Mouse (Mus musculus) stomach, embryonic 14.5 days (tissue): ENCODE measurements around the gene Epb41l4b. TPM values are rescaled to one million over a fixed set of nuclear protein-coding genes. Genes with fewer than 3 reads are reported as not detected.

ENCODE experiments used
- ATAC-seq: fragments of 200-750 bp; cut with Nextera tagmentation; 2 replicates; pipeline ENCODE4 v1.8.0; 2017; ENCODE audit warnings: low read depth, moderate TSS enrichment; ENCODE audit not compliant: insufficient number of reproducible peaks, insufficient read depth, low FRiP score
- H3K27ac ChIP-seq: fragments of 300-500 bp; sonication (generic); 2 replicates; pipeline ENCODE4 v1.5.1; 2014; ENCODE audit warnings: mild to moderate bottlenecking, low read length, moderate library complexity, mixed read lengths
- H3K27me3 ChIP-seq: fragments of 300-500 bp; sonication (generic); 2 replicates; pipeline ENCODE4 v1.6.1; 2014; ENCODE audit warnings: low read length, control low read depth, mixed read lengths; ENCODE audit not compliant: control insufficient read depth, insufficient read depth
- H3K36me3 ChIP-seq: fragments of 300-500 bp; sonication (generic); 2 replicates; pipeline ENCODE4 v1.6.1; 2014; ENCODE audit warnings: mild to moderate bottlenecking, control low read depth, low read length, moderate library complexity, mixed read lengths; ENCODE audit not compliant: control insufficient read depth, insufficient read depth
- H3K4me1 ChIP-seq: fragments of 300-500 bp; sonication (generic); 2 replicates; pipeline ENCODE4 v1.6.1; 2014; ENCODE audit warnings: low read length, control low read depth, mixed read lengths; ENCODE audit not compliant: control insufficient read depth, insufficient read depth
- H3K4me2 ChIP-seq: fragments of 300-500 bp; sonication (generic); replicated peaks from 2 replicates; pipeline ENCODE4 v1.6.1; 2014; ENCODE audit warnings: low read depth, low read length, control low read depth
- H3K4me3 ChIP-seq: fragments of 300-500 bp; sonication (generic); 2 replicates; pipeline ENCODE4 v1.5.1; 2014; ENCODE audit warnings: low read depth, low read length, control low read depth
- H3K9ac ChIP-seq: fragments of 300-500 bp; sonication (generic); replicated peaks from 2 replicates; pipeline ENCODE4 v1.6.1; 2014; ENCODE audit warnings: low read depth, mild to moderate bottlenecking, control low read depth, low read length, moderate library complexity, mixed read lengths
- H3K9me3 ChIP-seq: fragments of 300-500 bp; sonication (generic); 2 replicates; pipeline ENCODE4 v1.6.1; 2016; ENCODE audit warnings: low read depth, low read length, control low read depth; ENCODE audit not compliant: control insufficient read depth
- WGBS: fragments of 180-500 bp; shearing (Covaris S2); extraction: QIAGEN DNeasy Blood & Tissue Kit; methylation state at CpG from one replicate; pipeline ENCODE4 v1.1.7; 2014; 5-methylcytosine and 5-hydroxymethylcytosine counted together
- polyA plus RNA-seq: library from polyadenylated mRNA; unstranded; fragments of >200 nt; fragmentation: Nextera tagmentation; extraction: Ambion mirVana; gene quantifications from 2 replicates; pipeline ENCODE4 v1.2.1, GENCODE M21; 2014

Gene Epb41l4b
- polyA plus RNA-seq, 1 experiment from 2014 or later, result 6.7 TPM

DNA sequence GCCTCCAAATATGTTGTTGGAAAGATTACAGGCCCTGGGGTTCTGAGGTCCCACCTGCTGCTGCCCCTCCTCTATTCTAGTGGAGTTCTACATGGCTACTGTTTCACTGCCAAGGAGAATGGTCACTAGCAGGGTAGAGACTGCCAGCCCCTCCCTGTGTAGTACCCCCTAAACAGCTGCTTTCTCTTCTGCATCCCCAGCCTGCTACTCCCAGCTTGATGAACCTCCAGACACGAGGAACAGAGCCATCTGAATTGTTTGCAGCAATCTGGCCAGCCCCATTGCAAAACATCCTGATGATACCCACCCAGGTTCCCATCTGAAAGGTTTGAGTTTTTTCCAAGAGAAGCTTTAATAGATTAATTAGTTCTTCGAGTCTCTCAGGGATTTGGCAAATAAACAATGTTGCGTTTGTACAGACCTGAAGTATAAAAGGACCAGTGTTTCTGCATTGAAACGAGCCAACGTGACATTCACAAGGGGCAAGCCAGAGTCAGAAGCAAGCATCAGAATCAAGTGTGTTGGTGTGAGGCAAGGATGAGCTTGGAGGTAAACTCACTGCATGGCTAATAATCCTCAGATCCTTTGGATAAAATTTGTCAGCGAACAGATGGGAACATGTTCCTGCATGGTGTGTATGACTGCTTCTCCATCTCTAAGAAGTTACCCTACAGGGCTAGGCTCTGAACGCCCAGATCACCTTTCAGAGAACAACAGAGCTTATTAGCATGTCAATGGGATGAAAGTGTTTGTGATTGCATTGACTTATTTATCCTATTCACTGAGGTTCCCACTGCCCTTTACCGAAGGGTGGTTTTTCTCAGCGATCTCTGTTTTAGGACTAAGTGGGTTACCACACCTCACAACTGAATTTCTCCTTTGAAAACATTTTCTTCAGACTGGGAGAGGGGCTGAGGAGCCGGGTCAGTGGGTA, 19.8 kb upstream of the Epb41l4b start:
- Histone ChIP-seq H3K27me3 (no peaks in the 10 kb centered on the region), H3K4me3 (no peak overlapping the region), H3K4me2 (no peak overlapping the region), H3K27ac (no peak overlapping the region), H3K9ac (no peak overlapping the region), H3K36me3 (no peaks in the 10 kb centered on the region), H3K4me1 (0 out of 2 replicates have a peak, but pooled peaks cover 6% of the 10 kb centered on the region), H3K9me3 (no peaks in the 10 kb centered on the region)
- WGBS, result 38% methylated on average over 10 of the region's 10 CpGs
- no peak for ATAC-seq

DNA sequence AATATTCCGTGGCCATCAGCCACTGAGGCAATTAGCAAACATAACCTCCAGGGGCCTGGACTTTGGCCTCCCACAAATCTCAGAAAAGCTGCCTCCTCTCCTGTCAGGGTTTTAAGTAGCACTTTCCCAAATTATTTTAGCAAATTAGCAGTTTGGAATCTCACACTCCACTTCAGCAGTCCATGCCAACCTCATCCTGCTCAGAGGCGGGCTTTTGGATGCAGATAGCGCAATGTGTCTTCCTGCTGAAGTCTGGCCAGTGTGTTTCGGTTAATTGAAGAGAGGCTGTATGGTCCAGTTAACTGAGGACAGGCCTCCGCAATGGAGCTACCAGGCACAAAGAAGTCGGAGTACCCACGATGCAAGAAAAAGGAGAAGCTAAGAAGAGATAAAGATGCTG, 17.3 kb upstream of the Epb41l4b start:
- Histone ChIP-seq H3K4me3 (no peak overlapping the region), H3K27me3 (no peaks in the 10 kb centered on the region), H3K4me1 (peaks cover under 1% of the 10 kb centered on the region; the same call in 1 of the 2 replicates), H3K4me2 (no peak overlapping the region), H3K27ac (no peak overlapping the region), H3K9ac (no peak overlapping the region), H3K36me3 (no peaks in the 10 kb centered on the region), H3K9me3 (no peaks in the 10 kb centered on the region)
- WGBS, result 77% methylated on average over 7 of the region's 7 CpGs
- no peak for ATAC-seq

- no peaks in the 10 kb centered on the region for H3K9me3 ChIP-seq
- peaks cover 13% of the 10 kb centered on the region; the same call in 1 of the 2 replicates for H3K4me1 ChIP-seq
- H3K36me3 ChIP-seq, result no peaks in the 10 kb centered on the region
- no peak overlapping the region for H3K4me3 ChIP-seq
- no peak overlapping the region for H3K4me2 ChIP-seq
- H3K27ac ChIP-seq, result peak overlapping the region; percentile 79; the same call in 1 of the 2 replicates
- 72% methylated on average over 8 of the region's 8 CpGs for WGBS
- H3K27me3 ChIP-seq, result no peaks in the 10 kb centered on the region
- ATAC-seq, result peak; percentile 79; the same call in 1 of the 2 replicates
- H3K9ac ChIP-seq, result no peak overlapping the region
Observed at GRCm38 (mm10) chr4:57156549-57157169, 13.4 kb upstream of the Epb41l4b start.

DNA sequence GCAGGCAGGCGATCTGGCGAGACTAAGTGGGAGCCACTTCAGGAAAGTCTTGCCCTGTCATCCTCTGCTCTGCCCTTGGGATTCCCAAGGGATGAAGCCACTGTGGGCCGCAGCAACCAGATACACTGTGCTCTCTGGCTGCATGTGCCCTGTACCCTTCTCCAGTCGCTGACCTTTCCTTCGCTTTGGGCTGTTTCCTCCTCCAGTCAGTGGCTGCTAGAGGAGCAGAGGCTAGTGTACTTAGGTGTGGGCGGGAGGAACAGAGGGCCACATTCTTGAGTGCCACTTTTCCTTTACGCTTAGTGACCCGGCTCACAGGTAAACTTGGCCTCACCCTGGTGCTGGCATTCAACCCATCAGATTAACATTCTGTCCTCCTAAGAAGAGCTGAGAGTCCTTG, 10.6 kb upstream of the Epb41l4b start:
- peak overlapping the region; percentile 92 for H3K27ac ChIP-seq
- H3K27me3 ChIP-seq, result no peaks in the 10 kb centered on the region
- peaks cover 13% of the 10 kb centered on the region; the same call in 1 of the 2 replicates for H3K4me1 ChIP-seq
- 39% methylated on average over 8 of the region's 8 CpGs for WGBS
- peak; percentile 75 for ATAC-seq
- peak overlapping the region; percentile 11; the same call in 1 of the 2 replicates for H3K9ac ChIP-seq
- H3K4me2 ChIP-seq, result peak overlapping the region; percentile 21; the same call in 1 of the 2 replicates
- H3K36me3 ChIP-seq, result no peaks in the 10 kb centered on the region
- no peaks in the 10 kb centered on the region for H3K9me3 ChIP-seq
- no peak overlapping the region for H3K4me3 ChIP-seq

- H3K9ac ChIP-seq, result peak overlapping the region; percentile 11; the same call in 1 of the 2 replicates
- 12% methylated on average over 9 of the region's 9 CpGs for WGBS
- no peaks in the 10 kb centered on the region for H3K27me3 ChIP-seq
Observed at GRCm38 (mm10) chr4:57153068-57153835, 10.0 kb upstream of the Epb41l4b start.

GRCm38 (mm10) chr4:57148182-57148581, 4.9 kb upstream of the Epb41l4b start:
- no peaks in the 10 kb centered on the region for H3K27me3 ChIP-seq
- H3K36me3 ChIP-seq, result no peaks in the 10 kb centered on the region
- H3K4me1 ChIP-seq, result no peaks in the 10 kb centered on the region
- H3K4me2 ChIP-seq, result no peak overlapping the region
- no peak overlapping the region for H3K27ac ChIP-seq
- no peak for ATAC-seq
- 58% methylated on average over 3 of the region's 3 CpGs for WGBS
- no peak overlapping the region for H3K4me3 ChIP-seq
- no peak overlapping the region for H3K9ac ChIP-seq
- H3K9me3 ChIP-seq, result no peaks in the 10 kb centered on the region

More at GRCm38 (mm10) chr4:57153068-57153835, 10.0 kb upstream of the Epb41l4b start:
- H3K4me1 ChIP-seq, result peaks cover 13% of the 10 kb centered on the region; the same call in 1 of the 2 replicates
- ATAC-seq, result peak; percentile 84
- no peaks in the 10 kb centered on the region for H3K36me3 ChIP-seq
- no peak overlapping the region for H3K4me3 ChIP-seq
- peak overlapping the region; percentile 92 for H3K27ac ChIP-seq
- peak overlapping the region; percentile 21; the same call in 1 of the 2 replicates for H3K4me2 ChIP-seq
- no peaks in the 10 kb centered on the region for H3K9me3 ChIP-seq

- H3K4me1 ChIP-seq, result peaks cover 14% of the 10 kb centered on the region
- peak overlapping the region; percentile 47 for H3K4me3 ChIP-seq
- no peaks in the 10 kb centered on the region for H3K9me3 ChIP-seq
- ATAC-seq, result peak; percentile 3; the same call in 1 of the 2 replicates
- H3K27ac ChIP-seq, result no peak overlapping the region
- peak overlapping the region; percentile 89 for H3K4me2 ChIP-seq
- no peaks in the 10 kb centered on the region for H3K36me3 ChIP-seq
- peaks cover 8% of the 10 kb centered on the region; the same call in 1 of the 2 replicates for H3K27me3 ChIP-seq
- H3K9ac ChIP-seq, result peak overlapping the region; percentile 53; the same call in 1 of the 2 replicates
- whole genome bisulfite sequencing, result 2% methylated on average over 40 of the region's 43 CpGs
Observed at GRCm38 (mm10) chr4:57142374-57143025, 737 bp downstream of the Epb41l4b start.
